Mouse (Mus musculus) layer of hippocampus, adult 2 months (tissue): ENCODE measurements around the gene Ralgds. TPM values are rescaled to one million over a fixed set of nuclear protein-coding genes. Genes with fewer than 3 reads are reported as not detected.

ENCODE experiments used
- DNase-seq, 2 experiments: peaks; one replicate each; pipeline ENCODE4 v3.0.0; 2022; ENCODE audit warnings: low spot score in 2 of 2
- H3K27ac ChIP-seq: fragments of 200-600 bp; 2 replicates; pipeline ENCODE4 v1.8.1; 2022
- H3K4me3 ChIP-seq: fragments of 200-600 bp; 2 replicates; pipeline ENCODE4 v1.8.1; 2022; ENCODE audit warnings: mild to moderate bottlenecking
- CTCF ChIP-seq: fragments of 200-600 bp; conservative IDR thresholded peaks from 2 replicates; pipeline ENCODE4 v1.8.1; 2022; ENCODE audit warnings: antibody characterized with exemption, mild to moderate bottlenecking, moderate library complexity
- total RNA-seq, 2 experiments: library from RNA; stranded (reverse); gene quantifications; 2 replicates each; pipeline ENCODE4 v1.2.3; 2021

Gene Ralgds
- total RNA-seq, 2 experiments from 2014 or later = 115 to 139 TPM

GRCm38 (mm10) chr2:28514489-28514888 is 1.6 kb downstream of the Ralgds start:
- DNase-seq = peak; percentile 80 to 92
- peak; percentile 87 for TF ChIP-seq CTCF
- Histone ChIP-seq H3K4me3 (peak overlapping the region; percentile 76), H3K27ac (peak overlapping the region; percentile 78; the same call in 1 of the 2 replicates)

DNA sequence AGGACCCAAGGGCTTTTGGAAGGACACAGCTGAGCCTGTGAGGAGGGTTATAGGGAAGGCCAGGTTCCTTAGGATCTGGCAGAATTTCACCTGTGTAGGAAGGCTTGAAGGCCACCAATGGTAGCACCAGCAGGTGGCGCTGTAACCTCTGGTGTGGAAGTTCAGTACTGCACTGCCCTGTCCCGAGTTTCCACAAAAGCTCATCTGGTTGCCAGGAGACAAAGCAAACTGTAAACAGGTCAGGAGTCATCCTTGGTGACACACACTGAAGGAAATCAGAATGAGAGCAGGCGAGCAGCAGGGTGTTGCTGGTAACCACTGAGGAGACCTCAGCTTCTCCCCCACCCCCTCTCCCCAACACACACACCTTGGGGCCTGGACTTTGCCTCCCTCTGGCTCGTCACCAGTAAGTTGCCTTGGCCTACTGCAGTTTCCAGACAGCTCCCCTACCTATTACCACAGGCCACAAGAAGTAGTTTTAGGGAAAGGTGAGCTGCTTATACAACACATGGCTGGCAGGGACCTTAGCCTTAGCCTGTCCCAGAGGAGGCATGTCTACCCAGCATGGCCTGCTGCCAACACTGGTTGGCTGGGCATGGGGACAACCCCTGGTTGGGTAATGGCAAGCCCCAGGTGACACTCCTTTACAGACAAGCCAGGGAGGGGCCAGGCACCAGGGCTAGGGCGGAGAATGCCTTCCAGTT is 4.4 kb downstream of the Ralgds start:
- peak; percentile 90 for TF ChIP-seq CTCF
- Histone ChIP-seq H3K27ac (peak overlapping the region; percentile 82), H3K4me3 (no peak overlapping the region)
- DNase-seq = peak in 1 of 2 experiments; percentile 72

DNA sequence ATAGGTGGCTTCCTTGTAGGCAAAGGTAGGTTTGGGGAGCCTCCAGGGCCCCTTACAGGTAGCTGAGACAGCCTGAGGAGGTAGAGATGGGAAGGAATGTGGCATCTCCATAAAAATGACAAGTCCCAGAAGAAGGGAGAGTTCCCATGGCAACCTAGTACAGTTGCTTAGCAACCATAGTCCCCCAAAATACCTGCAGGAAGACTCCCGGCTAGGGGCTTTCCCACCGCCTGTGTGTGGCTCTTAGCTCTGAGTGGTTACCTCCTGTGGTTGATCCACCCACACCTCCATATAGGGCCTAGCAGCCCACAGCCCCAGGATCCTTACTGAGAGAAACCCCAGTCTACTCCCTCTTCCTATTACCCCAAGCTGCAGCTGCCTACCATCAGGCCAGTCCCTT is 5.3 kb downstream of the Ralgds start:
- no peak for TF ChIP-seq CTCF
- no peak for DNase-seq
- H3K4me3 ChIP-seq = no peak overlapping the region
- H3K27ac ChIP-seq = peak overlapping the region; percentile 82

DNA sequence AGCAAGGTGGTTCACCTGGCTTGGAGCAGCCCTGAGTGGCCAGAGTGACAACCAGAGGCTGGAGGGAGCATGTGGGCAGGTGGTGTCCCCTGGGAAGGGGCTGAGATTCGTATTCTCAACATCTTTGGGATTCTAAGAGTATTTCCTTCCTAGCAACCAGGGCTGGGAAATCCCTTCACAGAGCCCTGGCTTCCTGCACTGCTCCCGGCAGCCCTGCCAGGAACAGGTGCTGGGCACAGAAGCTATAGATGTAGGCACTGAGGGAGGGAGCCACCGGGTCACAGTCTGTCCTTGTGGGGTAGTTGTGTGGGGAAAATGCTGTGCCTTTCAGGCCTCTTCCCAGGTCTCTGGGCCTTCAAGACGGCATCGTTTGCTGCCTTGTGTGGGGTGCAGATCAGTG is 7.7 kb downstream of the Ralgds start:
- DNase-seq = no peak
- peak overlapping the region; percentile 86 for H3K27ac ChIP-seq

DNA sequence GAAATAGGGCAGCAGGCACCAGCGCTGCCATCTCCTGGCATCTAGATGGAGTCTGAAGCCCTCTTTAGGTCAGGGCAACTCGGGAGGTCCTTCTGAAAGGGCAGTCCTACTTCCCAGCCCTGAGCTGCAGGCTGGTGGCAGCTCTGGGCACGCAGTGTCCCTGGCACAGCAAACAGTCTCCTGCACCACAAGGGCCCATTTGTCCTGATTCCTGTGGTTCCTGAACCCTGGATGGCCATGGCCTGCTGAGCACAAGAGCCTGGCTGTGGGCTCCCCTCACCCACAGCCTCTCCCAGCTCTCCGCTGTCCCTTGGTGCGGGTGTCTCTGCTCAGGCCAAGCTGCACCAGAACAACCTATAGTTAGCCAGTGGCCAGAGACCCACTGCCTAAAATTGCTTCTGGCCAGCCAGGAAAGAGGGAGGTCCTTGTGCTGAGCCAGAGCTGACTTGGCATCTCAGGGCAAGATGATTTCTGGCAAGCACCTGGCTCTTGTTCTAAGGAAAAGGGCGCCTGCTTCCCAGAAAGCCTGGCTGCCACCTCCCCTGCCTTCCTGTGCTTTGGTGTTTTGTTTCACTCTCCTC is 8.7 kb downstream of the Ralgds start:
- H3K27ac ChIP-seq = peak overlapping the region; percentile 86
- DNase-seq = peak; percentile 49 to 77
- TF ChIP-seq CTCF = peak; percentile 37

More for the DNA sequence above, 7.7 kb downstream of the Ralgds start:
- H3K4me3 ChIP-seq = no peak overlapping the region
- no peak for TF ChIP-seq CTCF

GRCm38 (mm10) chr2:28522166-28522565 is 9.2 kb downstream of the Ralgds start:
- Histone ChIP-seq H3K27ac (peak overlapping the region; percentile 86), H3K4me3 (no peak overlapping the region)
- DNase-seq = no peak
- no peak for TF ChIP-seq CTCF

More for the DNA sequence above, 8.7 kb downstream of the Ralgds start:
- no peak overlapping the region for H3K4me3 ChIP-seq

DNA sequence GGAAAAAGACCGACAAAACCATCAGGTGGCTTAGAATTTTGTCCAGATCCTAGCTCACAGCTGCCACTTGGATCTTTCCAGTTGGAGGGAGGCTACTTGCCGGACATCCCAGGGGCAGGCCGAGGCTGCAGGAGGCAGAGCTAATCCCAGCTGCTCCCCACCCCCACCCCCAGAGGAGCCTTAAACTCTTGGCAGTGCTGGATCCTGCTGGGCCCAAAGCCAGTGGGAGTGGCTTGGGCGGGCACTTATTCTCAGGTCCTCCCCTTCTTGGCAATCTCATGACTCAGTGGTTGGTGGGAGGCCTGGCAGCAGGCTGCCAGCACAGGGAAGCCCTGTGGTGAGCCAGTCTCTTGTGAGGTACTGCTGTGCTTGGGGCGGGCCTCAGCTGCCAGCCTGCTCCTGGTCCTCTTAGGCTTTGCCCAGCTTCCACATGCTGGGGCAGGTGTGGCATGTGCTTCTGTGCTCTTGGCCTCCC is 10.8 kb downstream of the Ralgds start:
- no peak for TF ChIP-seq CTCF
- H3K27ac ChIP-seq = peak overlapping the region; percentile 86
- H3K4me3 ChIP-seq = no peak overlapping the region
- DNase-seq = peak; percentile 90 to 92

- Histone ChIP-seq H3K27ac (peak overlapping the region; percentile 86), H3K4me3 (no peak overlapping the region)
- no peak for DNase-seq
- TF ChIP-seq CTCF = no peak
These were observed 11.5 kb downstream of the Ralgds start for GRCm38 (mm10) chr2:28524406-28524805.

GRCm38 (mm10) chr2:28525219-28525942 is 12.5 kb downstream of the Ralgds start:
- no peak for TF ChIP-seq CTCF
- peak overlapping the region; percentile 86 for H3K27ac ChIP-seq
- peak in 1 of 2 experiments; percentile 71 for DNase-seq
- H3K4me3 ChIP-seq = no peak overlapping the region

- peak; percentile 67 for TF ChIP-seq CTCF
- Histone ChIP-seq H3K4me3 (no peak overlapping the region), H3K27ac (peak overlapping the region; percentile 86)
- DNase-seq = no peak
These were observed 13.3 kb downstream of the Ralgds start for GRCm38 (mm10) chr2:28525943-28526876.

- no peak overlapping the region for H3K4me3 ChIP-seq
- no peak for TF ChIP-seq CTCF
- no peak for DNase-seq
- H3K27ac ChIP-seq = peak overlapping the region; percentile 86; the same call in 1 of the 2 replicates
These were observed 14.8 kb downstream of the Ralgds start for GRCm38 (mm10) chr2:28527436-28528353.
